Mouse (Mus musculus) G1E (cell line): ENCODE data around the gene Shisa9.

ENCODE experiments used
- CTCF ChIP-seq: IDR thresholded peaks from 2 replicates; pipeline ENCODE4 v1.5.1; 2012; ENCODE audit warnings: low read depth, low read length, inconsistent platforms, mixed read lengths
- POLR2AphosphoS5 ChIP-seq: IDR thresholded peaks from 2 replicates; pipeline ENCODE4 v1.6.1; 2012; ENCODE audit warnings: low read depth, low read length, inconsistent platforms; ENCODE audit not compliant: insufficient replicate concordance

GRCm38 (mm10) chr16:12151986-12152385 is 168.1 kb downstream of the Shisa9 start:
- TF ChIP-seq CTCF = no peak
- no peak for TF ChIP-seq POLR2AphosphoS5
